Mouse (Mus musculus): ENCODE measurements around the gene Pxdc1.

Pxdc1 gene

GRCm38 (mm10) chr13:34653391-34653790 lies at the start of gene Pxdc1:
Gene Pxdc1, minus strand, starts transcription at chr13:34653486.
- DNase-seq = no peak

DNA sequence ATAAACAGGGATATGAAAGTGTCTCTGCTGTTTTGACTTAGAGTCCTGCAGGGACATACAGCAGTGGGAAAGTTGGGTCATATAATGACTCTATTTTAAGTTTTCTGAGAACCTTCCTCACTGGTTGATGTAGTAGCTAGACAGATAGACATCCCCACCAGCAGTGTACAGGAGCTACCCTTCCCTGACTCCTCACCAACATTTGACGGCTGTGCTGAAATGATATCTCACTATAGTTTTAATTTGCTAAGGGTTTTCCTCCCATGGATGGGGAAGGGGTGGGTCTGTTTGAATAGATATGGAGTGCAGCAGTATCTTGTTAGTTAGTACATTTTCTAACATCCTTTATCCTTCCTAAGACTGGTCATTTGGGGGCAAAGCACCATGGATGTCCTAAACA lies 47.3 kb upstream of the Pxdc1 start:
- DNase-seq = no peak

GRCm38 (mm10) chr13:34700091-34700490 lies 46.8 kb upstream of the Pxdc1 start:
- DNase-seq = no peak

- no peak for DNase-seq
Observed at GRCm38 (mm10) chr13:34696734-34697332, 43.5 kb upstream of the Pxdc1 start.

- DNase-seq = no peak
Observed at GRCm38 (mm10) chr13:34693111-34693510, 39.8 kb upstream of the Pxdc1 start.

GRCm38 (mm10) chr13:34691049-34691448 lies 37.8 kb upstream of the Pxdc1 start:
- no peak for DNase-seq

DNA sequence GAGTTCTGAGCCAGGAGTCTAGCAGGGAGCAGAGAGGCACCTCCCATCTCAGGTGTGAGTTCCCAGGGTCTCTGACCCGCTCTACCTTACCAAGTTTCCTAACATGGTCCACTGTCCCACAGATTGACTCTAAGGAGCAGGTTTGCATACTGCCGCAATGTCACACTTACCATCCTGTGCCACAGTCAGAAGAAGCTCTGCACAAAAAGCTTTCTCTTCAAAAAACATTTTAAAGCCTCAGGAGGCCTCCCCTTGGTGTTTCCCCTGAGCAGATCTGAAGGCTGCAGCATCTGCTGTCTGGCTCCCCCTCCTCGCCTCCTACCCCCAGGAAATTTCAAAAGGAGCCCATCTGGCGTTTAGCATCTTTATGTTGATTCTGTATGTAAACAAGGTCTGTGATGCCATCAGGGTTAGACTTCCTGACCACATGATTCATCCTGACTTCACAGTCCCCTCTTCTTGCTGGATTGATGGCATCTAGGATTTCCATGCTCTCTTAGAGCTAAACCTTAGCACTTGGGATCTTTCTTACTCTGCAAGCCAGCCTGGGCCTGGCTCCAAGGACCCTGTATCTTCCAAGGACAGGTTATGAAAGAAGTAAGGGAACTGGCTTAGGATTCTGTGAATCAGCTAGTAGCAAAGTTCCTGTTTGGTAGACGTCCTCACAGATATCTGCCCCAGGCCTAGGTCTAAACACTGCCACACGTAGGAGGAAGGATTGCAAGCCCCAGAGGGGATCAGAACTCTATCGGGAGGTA lies 31.9 kb upstream of the Pxdc1 start:
- DNase-seq = no peak

GRCm38 (mm10) chr13:34683762-34684488 lies 30.6 kb upstream of the Pxdc1 start:
- no peak for DNase-seq

- no peak for DNase-seq
Observed at GRCm38 (mm10) chr13:34683270-34683669, 30.0 kb upstream of the Pxdc1 start.

GRCm38 (mm10) chr13:34676507-34676906 lies 23.2 kb upstream of the Pxdc1 start:
- DNase-seq = no peak

DNA sequence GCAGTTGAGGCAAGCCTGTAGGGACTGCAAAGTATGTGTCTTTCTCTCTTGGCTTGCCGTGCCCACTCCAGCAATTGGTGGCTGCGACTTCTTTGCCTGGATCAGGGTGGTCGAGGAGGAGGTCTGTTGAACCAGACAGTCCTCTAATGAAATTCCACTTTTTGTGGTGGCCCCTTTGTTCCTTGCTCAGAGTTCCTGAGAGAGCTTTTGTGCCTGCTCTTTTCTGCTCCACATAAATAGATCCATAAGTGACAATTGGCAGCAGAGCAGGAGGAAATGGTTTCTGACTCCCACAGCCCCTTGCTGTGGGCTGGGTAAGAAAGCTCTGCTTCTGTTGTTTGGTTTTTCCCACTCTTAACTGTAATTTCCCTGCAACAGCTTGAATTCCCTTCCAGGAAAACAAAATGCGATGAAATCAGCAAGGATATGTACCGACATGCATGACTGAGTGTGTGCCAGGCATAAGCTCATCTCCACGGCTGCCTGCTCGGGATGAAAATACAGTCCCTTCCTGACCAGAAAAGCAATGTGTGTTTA lies 22.6 kb upstream of the Pxdc1 start:
- no peak for DNase-seq

GRCm38 (mm10) chr13:34673354-34673753 lies 20.1 kb upstream of the Pxdc1 start:
- no peak for DNase-seq

DNA sequence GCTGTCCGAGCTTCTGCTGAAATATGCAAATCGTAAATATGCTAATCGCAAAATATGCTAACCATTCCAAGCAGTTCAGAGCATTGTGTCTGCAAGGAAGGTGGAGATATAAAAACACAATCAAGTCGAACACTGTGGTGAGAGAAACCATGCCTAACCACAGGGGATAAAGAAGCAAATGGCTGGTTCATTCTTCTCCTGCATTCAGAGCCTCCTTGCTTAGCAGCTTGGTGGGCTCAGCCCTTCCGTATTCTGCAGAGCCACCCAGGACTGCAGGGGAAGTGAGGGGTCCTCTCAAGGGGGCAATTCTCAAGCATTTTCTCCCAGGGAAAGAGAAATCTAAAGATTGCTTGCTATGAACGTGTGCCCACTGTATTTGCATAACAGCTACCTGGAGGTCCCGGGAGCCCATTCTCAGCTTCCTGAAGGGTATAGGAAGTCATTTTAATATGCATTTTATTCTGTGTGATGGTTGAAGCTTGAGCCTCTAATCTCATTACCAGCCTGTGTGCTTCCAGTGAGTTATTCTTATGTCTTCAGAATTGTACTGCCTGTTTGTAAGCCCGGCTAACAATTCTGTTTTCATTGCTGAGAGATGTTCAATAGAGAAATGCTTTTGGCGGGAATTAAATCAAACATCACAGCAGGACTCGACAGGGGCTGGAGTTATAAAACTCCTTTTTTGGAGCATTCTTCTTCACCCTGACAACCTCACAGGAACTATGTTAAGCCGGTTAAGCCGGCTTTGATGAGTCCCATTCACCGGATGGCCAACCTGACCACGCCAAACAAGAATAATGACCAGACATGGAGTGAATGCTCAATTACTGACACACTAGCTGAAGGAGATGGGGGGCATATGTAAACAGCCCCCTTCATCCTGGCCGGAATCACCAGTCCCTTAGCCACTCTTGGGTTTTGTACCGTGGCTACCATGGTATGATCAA lies 16.9 kb upstream of the Pxdc1 start:
- no peak for DNase-seq

- no peak for DNase-seq
Observed at GRCm38 (mm10) chr13:34667197-34667596, 13.9 kb upstream of the Pxdc1 start.

GRCm38 (mm10) chr13:34665074-34665473 lies 11.8 kb upstream of the Pxdc1 start:
- no peak for DNase-seq

GRCm38 (mm10) chr13:34663762-34664161 lies 10.5 kb upstream of the Pxdc1 start:
- DNase-seq = no peak

DNA sequence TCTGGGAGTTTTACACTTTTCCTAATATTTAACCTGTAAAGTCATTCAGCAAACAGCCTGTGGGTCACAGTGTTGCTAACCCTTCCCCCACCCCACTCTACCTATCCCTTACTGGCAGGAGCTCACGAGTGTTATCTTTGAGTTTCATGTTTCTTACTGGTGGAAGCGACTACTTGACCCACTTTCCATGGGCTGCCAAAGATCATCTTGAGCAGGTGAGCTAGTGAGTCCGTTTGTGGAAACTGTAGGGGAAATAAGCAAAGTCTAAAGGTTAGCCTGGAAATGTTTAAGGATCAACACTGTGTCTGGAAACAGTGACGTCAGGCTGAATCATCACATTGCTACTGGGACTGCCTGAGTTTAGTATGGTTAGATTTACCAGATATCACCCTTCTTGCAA lies 6.2 kb upstream of the Pxdc1 start:
- no peak for DNase-seq

GRCm38 (mm10) chr13:34656351-34656750 lies 3.1 kb upstream of the Pxdc1 start:
- DNase-seq = no peak

- peak; percentile 43 for DNase-seq
Observed at GRCm38 (mm10) chr13:34652353-34653241, 689 bp downstream of the Pxdc1 start.

DNA sequence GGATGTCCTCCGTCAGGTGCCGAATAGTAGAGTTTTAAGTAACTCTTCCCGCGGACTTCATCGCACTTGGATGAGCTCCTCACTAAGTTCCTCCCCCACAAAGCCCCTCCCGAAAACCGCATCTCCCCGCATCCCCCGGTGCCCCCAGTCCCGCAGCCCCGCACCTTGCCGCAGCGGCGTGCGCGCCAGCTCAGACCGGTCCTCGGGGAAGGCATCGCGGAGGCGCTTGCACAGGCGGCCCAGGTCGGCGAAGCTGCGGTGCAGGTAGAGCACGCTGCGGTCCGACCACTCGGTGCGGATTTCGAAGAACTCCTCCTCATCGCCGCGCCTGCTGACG lies 1.3 kb downstream of the Pxdc1 start:
- DNase-seq = no peak

DNA sequence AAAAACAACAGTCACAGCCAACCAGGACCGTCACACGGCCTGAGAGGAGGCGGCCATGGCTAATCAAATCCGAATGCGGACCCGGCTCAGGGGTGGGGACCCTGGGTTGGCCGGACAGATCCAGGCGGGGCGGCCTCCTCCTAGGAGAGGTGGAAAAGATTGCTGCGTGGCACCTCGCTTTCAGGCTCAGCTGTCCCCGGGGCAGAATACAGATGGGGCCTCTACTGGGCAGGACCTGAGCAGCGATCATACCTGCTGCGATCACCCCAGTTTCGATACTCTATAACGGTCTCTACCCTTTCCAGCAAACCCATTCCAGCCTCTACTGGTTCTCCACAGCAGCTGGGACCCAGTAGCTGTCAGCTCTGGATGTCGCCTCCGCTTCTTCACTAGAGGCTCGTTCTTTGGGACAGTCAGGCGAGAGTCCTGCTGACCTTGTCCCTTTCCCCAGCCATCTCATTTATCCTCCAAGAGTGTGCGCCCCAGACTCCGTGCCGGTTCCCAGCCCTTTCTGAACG lies 1.8 kb downstream of the Pxdc1 start:
- no peak for DNase-seq

Measured in right cerebral cortex, postnatal 25 days (tissue).